Mouse (Mus musculus) liver, embryonic 14.5 days (tissue): ENCODE measurements around the gene Siva1.
A peak's percentile ranks its signal among the peaks of the same experiment; 100 is the strongest.

Source experiments
- CTCF ChIP-seq: IDR thresholded peaks from 2 replicates; pipeline ENCODE4 v1.5.1; 2016; ENCODE audit warnings: antibody characterized with exemption, low read depth, control low read depth
- EP300 ChIP-seq: IDR thresholded peaks from 2 replicates; pipeline ENCODE4 v1.6.1; 2016; ENCODE audit warnings: antibody characterized with exemption, low read depth

DNA sequence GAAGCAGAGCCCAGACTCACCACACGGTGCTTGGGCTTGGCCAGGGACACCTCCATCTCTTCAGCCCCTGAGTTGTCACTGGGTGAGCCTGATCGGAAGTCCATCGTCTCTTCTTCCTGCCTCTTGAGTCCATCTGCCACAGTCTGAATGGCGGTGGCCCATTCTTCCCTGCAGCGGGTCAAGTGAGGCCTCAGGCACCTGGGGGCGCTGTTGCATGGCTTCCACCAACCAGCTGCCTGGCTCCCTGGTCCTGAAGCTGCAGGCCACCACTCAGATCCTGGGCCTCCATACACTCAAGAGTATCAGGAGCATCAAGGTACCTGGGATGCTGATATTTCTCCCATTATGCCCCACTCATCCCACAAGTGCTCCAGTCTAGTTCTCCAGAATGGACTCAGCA lies 14.6 kb downstream of the Siva1 start:
- peak; percentile 71 for TF ChIP-seq CTCF
- no peak for TF ChIP-seq EP300
